Mouse (Mus musculus) bone marrow, adult 2 months (tissue): ENCODE results near the gene Igsf3.

Source experiments
- CTCF ChIP-seq: fragments of 200-500 bp; IDR thresholded peaks from 2 replicates; pipeline ENCODE4 v1.5.1; 2011; ENCODE audit warnings: low read length, control low read depth; ENCODE audit not compliant: control insufficient read depth, insufficient read depth
- POLR2A ChIP-seq: fragments of 200-500 bp; IDR thresholded peaks from 2 replicates; pipeline ENCODE4 v1.6.1; 2011; ENCODE audit warnings: low read depth, mild to moderate bottlenecking, control low read depth, low read length, borderline replicate concordance; ENCODE audit not compliant: control insufficient read depth

- TF ChIP-seq CTCF (no peak), POLR2A (no peak)
Measured at GRCm38 (mm10) chr3:101444437-101444836, 67.6 kb downstream of the Igsf3 start.
